Mouse (Mus musculus): Measurements from ENCODE around the gene Sit1.
"Not testable (repeated sequence)": the region's sequence is repeated elsewhere in the genome, so short reads cannot be mapped to it uniquely, and the experiment has no call there.

The Sit1 gene

DNA sequence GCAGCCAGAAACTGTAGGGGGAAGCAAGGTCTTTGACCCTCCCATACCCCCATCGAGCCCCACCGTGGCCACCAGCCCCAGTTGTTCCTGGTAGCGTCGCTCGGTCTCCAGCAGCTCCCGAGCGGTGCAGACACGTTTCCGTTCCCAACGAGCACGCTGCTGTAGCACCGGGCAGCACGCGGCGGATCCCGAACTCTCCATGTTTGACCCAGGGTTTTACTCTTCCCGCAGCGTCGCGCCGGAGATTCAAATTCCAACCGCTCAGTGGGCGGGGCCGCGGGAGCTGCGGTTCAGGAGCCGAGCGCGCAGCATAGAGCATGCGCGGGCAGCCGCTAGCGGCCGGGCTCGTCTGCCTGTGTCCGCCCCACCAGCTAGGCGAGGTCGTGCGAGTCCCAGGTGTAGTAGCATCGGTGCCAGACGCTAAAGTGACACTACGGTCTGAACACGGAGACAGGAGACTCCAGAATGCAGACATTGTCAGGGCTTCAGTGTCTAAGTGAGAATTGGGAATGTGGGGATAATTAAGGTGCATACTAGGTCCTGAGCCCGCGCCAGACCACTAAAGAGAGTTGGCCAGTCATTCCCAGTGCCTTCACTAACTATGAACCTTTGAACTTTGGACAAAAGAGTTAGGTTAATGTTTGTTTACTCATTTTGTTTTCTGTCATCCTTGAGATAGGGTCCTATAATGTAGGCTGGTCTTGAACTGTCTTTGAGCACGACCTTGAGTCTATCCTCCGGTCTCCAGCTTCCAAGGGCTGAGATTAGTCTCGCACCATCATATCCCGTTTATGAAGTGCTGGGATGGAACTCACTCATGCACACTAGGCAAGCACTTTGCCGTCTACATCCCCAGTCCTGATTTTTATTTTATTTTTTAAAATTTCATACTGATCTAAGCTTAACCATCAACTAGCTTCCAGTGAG lies 16.1 kb upstream of the Sit1 start, which contains the start of gene Arhgef39:
Arhgef39 (minus strand) TSS at position 289 of the 927 bp plus-strand sequence.
- DNase-seq = peak; percentile 91 to 94

DNA sequence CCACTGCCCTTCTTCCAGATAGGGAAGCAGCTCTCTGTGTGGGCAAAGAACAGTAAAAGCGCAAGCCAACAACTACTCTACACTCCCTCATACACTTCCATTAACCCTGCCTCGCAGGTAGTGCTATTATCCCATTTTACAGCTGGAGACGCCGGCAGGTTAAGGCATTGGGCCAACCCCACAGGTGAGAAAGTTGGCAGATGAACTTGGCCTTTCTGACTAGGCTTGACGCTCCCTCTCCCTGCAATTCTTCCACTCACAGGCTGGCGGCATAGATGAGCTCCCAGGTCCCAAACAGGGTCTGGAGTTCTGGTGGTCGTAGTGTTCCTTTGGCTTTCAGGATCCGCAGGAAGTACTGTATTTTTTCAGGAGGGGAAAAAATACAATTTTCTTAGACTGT lies 15.4 kb upstream of the Sit1 start:
- peak; percentile 38 to 64 for DNase-seq

DNA sequence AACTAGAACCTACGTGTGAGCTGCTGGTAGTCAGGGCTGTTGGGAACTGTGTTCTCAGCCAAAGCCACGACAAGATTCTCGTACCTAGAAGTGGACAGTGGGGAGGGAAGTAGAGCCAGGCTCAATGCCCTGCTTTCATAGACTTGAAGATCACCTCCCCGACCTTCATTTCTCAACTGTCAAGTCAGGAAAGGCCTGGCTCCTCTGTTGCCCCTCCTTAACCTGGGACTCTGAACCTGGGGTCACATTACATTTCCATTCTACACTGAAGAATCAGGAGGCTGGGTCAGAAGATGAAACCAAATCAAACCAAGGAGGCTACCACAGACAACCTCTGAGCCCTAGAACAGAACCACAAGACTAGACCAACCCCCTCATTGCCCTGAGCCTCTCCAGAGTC lies 14.4 kb upstream of the Sit1 start:
- DNase-seq = no peak

GRCm38 (mm10) chr4:43497405-43497804 lies 13.9 kb upstream of the Sit1 start:
- peak in 1 of 2 experiments; percentile 46 for DNase-seq

- peak in 1 of 2 experiments; percentile 24 for DNase-seq
Observed at GRCm38 (mm10) chr4:43496587-43496986, 13.1 kb upstream of the Sit1 start.

GRCm38 (mm10) chr4:43493846-43494240 lies 10.3 kb upstream of the Sit1 start:
- DNase-seq = peak in 1 of 2 experiments; percentile 35

GRCm38 (mm10) chr4:43493186-43493845 lies 9.8 kb upstream of the Sit1 start:
- peak; percentile 97 to 98 for DNase-seq

- peak; percentile 91 to 95 for DNase-seq
Observed at GRCm38 (mm10) chr4:43492821-43493185, 9.3 kb upstream of the Sit1 start, which contains the start of gene Ccdc107. Gene Ccdc107, plus strand, starts transcription at chr4:43492900.

DNA sequence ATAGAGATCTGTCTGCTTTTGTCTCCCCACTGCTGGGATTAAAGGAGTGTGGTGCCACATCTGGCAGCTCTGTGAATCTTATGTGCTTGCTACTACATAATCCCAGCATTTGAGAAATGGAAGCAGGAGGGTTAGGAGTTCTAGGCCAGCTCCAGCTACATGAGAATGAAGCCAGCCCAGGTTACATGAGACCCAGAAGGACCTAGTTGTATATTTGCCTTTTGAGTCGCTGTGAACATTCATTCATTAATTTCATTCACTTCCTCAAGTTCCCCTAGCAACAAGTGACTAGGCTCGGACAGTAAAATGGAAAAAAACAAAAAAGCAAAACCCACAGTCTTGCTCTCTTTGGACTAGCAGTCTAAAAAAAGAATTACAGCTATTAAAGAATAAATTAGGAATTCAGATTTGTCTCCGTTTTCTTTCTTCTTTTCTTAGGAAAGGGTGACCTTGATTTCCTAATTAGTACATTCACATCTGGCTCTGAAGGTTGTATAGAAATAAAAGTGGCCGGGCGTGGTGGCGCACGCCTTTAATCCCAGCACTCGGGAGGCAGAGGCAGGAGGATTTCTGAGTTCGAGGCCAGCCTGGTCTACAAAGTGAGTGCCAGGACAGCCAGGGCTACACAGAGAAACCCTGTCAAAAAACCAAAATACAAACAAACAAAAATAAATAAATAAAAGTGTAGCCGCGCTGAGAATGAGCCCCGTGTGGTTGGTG lies 8.7 kb upstream of the Sit1 start:
- DNase-seq = peak in 1 of 2 experiments; percentile 14

DNA sequence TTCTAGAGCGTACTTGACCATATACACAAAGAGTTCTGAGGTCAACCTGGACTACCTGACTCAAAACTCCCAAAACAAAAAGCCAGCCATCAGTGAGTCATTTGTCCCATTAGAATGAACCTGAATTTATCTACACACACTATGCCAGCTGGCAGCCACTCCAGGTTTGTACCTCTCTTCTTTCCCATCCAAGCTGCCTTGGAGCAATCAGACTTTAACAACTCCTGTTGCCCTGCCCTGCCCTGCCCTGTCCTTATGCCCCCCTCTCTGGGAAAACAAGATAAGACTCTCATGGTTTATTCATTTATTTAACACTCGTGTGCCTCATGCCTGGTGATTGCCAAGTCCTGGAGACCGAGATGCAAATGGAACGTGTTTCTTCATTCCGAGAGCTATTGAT lies 7.3 kb upstream of the Sit1 start:
- no peak for DNase-seq

- no peak for DNase-seq
Observed at GRCm38 (mm10) chr4:43489611-43490010, 6.1 kb upstream of the Sit1 start.

DNA sequence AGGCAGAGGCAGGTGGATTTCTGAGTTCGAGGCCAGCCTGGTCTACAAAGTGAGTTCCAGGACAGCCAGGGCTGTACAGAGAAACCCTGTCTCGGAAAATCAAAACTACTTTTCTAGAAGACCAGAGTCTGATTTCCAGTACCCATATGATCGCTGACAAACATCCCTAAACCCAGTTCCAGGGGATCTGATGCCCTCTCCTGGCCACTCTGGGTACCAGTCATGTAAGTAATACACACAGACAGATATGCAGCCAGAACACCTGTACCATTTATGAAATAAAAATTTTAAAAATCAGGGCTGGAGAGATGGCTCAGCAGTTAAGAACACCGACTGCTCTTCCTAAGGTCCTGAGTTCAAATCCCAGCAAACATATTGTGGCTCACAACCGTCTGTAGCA lies 2.1 kb upstream of the Sit1 start:
- DNase-seq = not testable (repeated sequence)

DNA sequence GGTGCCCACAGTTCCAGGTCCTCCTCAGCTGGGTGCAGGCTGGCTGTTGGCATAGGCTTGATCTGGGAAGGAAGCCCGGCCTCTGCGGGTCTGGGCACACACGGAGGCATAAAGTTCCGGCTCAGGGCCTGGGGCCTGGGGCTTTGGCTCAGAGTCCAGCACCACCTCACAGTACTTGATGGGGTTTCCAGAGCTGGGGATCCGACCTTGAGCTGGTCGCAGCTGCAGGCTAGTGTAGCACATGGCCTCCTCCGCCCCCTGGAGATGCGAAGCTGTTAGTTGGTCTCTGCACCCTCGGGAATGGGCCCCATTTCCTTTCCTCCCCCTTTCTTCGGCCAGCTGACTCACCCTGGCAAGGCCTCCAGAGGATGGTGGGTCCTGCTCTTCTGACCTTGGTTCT lies 943 bp downstream of the Sit1 start:
- DNase-seq = no peak

DNA sequence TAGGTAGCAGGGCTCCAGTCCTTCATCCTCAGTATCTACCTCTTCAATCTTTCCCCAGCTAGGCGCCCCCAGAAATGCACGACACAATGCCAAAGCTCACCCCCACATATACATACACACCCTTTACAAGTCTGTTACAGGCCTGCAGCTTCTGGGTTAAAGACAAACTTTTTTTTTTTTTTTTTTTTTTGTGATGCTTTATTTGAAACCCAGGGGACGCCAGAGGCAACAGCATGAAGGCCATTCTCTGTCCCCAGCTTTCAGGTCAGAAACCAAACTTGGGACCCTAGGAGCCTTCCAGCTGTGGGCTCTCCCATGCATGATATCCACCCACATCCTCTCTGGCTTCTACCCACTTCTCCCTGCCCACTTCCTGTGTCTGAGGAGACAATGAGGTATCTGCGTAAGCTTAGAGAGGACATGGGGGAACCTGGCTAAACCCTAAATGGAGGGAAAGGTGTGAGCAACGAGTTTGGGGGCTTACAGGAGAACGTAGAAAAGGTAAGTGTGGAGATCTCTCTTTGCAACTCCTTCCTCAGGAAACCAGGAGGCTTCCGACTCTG lies 1.6 kb downstream of the Sit1 start:
- DNase-seq = no peak

DNA sequence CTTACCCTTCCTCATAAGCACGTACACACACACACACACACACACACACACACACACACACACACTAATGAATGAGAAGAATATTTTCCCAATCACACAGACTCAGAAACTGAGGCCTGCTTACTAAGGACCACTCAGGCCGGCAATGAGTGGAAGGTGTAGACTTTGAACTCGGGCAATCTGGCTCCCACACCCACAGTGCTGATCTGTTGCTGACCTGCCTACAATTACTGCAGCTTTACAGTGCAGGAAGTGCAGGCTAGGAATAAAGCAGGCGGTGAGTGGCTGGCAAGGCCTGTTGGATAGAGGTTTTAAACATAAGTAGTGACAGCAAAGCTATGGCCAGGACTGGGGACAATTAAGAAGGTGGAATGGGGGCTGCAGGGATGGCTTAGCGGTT lies 2.5 kb downstream of the Sit1 start:
- DNase-seq = peak in 1 of 2 experiments; percentile 12

- DNase-seq = peak; percentile 90 to 91
Observed at GRCm38 (mm10) chr4:43478906-43479832, 4.4 kb downstream of the Sit1 start.

- no peak for DNase-seq
Observed at GRCm38 (mm10) chr4:43478534-43478858, 5.0 kb downstream of the Sit1 start.

DNA sequence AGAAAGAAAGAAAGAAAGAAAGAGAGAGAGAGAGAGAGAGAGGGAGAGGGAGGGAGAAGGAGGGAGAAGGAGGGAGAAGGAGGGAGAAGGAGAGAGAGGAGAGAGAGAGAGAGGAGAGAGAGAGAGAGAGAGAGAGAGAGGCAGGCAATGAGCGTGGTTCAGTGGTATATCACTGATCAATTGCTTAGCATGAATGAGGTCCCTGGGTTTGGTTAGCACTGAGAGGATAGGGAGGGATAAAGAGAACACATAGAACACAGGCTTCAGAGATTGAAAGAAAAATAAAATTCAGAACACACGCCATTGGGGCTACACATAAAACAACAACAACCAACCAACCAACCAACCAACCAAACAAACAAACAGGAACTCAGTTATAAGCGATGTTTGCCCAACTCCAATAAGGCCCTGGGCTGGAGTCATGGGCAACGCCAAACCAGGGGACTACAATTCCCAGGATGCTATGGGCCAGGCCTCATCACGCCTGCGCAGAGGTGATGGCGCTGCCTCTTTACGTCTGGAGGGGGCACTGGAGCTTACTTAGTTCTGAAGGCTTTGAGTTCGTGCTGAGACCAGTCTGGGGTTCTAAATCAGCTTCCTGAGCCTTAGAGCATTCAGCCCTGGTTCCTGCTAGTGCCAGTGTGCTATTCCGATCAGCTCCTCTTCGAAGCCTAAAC lies 5.5 kb downstream of the Sit1 start:
- DNase-seq = peak; percentile 89 to 92

DNA sequence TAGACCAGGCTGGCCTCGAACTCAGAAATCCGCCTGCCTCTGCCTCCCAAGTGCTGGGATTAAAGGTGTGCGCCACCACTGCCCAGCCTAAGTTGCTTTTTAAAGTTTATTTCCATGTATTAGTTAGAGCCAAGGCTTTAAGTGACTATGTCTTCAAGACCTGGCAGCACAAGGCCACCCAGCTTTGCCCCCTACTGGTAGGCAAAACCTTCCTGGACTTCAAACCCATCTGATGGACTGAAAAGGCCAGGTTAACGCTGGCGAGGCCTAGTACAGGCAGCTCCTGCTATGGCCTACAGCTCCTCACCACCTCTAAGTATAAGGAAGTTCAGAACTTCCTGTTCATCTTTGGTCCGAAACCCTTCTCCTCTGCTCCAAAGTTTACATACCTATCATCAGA lies 6.9 kb downstream of the Sit1 start:
- peak in 1 of 2 experiments; percentile 59 for DNase-seq

DNA sequence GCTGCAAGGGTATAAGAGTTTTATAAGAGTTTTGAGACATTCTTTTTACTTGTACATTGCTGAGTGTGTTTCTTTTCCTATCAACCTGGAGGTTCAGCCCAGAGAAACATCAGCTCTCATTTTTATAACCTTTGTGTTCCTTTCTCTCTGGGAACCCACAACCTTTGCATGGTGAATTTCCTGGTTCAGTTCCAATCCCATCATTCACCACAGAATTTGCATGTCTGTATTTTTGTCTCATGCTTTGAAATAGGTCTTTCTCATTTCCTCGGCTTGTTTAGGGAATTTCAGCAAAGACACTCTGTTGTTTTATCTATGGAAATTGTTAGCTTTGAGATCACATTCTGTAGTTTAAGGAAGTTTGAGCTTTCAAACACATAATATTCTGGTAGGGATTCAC lies 9.9 kb downstream of the Sit1 start:
- DNase-seq = no peak

DNA sequence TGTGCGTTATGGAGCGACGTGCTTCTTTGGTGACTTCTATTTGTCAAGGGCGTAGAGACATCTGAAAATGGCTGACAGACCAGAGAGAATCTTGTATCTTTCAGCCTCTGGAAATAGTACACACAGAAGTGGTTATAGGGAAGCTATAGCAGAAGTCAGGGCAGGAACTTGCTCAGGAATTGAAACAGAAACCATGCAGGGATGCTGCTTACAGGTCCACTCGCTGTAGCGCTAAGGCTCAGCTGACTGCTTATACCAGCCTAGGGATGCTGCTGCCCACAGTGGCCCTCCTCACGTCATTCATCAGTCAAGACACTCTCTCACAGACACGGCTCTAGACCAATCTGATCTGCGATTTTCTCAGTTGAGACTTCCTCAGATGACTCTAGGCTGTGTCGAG lies 13.2 kb downstream of the Sit1 start:
- no peak for DNase-seq

All from kidney, postnatal 4 days (tissue).